Mouse (Mus musculus) small intestine, adult 2 months (tissue): ENCODE measurements around the gene Rpl19. TPM values are rescaled to one million over a fixed set of nuclear protein-coding genes. Genes with fewer than 3 reads are reported as not detected.

Experiments
- H3K27ac ChIP-seq: fragments of 200-500 bp; 2 replicates; pipeline ENCODE4 v1.5.1; 2012; ENCODE audit warnings: low read depth, low read length, control low read depth, inconsistent platforms; ENCODE audit not compliant: insufficient read depth
- H3K27me3 ChIP-seq: fragments of 200-500 bp; 2 replicates; pipeline ENCODE4 v1.6.1; 2012; ENCODE audit warnings: mild to moderate bottlenecking, moderate library complexity, low read length, inconsistent platforms; ENCODE audit not compliant: control insufficient read depth, insufficient read depth
- H3K36me3 ChIP-seq: fragments of 200-500 bp; 2 replicates; pipeline ENCODE4 v1.6.1; 2012; ENCODE audit warnings: mild to moderate bottlenecking, low read length, control low read depth, inconsistent platforms; ENCODE audit not compliant: control insufficient read depth, insufficient read depth
- H3K4me1 ChIP-seq: fragments of 200-500 bp; 2 replicates; pipeline ENCODE4 v1.6.1; 2012; ENCODE audit warnings: low read length, inconsistent platforms, mixed read lengths; ENCODE audit not compliant: control insufficient read depth, insufficient read depth, insufficient read length
- H3K4me3 ChIP-seq: fragments of 200-500 bp; 2 replicates; pipeline ENCODE4 v1.5.1; 2012; ENCODE audit warnings: low read depth, mild to moderate bottlenecking, control low read depth, inconsistent platforms, low read length, moderate library complexity
- CTCF ChIP-seq: fragments of 200-500 bp; IDR thresholded peaks from 2 replicates; pipeline ENCODE4 v1.5.1; 2012; ENCODE audit warnings: low read depth, mild to moderate bottlenecking, control low read depth, inconsistent platforms, low read length, moderate library complexity, mixed read lengths; ENCODE audit not compliant: insufficient replicate concordance, insufficient read length; ENCODE audit errors: extremely low read depth
- POLR2A ChIP-seq: fragments of 200-500 bp; IDR thresholded peaks from 2 replicates; pipeline ENCODE4 v1.6.1; 2012; ENCODE audit warnings: low read depth, mild to moderate bottlenecking, control low read depth, inconsistent platforms, low read length, moderate library complexity
- WGBS: fragments of 180-500 bp; shearing (Covaris S2); methylation state at CpG from one replicate; pipeline ENCODE4 v1.1.7; 2018; 5-methylcytosine and 5-hydroxymethylcytosine counted together
- polyA plus RNA-seq: library from polyadenylated mRNA; depleted of rRNA; stranded (reverse); fragments of >200 nt; gene quantifications from 2 replicates; pipeline ENCODE4 v1.2.3, GENCODE M21; 2012

Gene Rpl19
- polyA plus RNA-seq, 1 experiment, result 501 TPM

DNA sequence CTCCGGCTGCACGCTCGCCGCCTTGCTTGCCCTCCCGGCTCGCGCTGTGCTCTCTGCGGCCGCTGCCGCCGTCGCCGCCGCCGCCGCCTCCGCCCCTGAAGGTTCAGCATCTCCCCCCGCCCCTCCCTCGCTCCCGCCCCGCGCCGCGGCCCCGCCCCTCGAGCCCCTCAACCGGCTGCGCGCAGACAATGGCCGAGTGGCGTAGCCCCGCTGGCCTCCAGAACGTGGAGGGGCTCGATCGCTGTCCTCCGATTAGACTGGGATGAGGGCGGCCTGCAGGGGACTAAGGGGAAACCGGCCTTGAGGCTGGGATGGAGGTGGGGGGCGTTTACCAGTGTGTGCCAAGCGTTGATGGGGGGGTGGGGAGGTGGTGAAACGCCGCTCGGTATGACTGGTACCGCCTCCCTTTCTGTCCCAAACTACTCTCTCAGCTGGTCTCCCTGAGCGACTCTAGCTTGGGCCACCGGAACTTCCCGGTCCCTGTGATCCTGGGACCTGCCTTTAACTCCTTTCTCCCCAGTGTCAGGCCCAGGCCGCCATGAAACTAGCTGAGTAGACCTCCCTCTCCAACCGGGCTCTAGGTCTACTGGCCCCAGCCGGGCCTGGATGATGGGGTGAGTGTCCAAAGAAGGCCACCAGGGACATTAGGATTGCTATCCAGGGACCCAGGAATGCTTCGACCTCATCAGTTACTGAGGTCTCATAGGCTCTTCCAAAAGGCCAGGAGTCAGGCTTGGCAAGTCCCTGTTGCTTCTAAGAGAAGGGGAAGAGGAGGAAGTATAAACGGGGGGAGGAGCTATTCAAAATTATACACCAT, 3.7 kb upstream of the Rpl19 start, which contains the start of gene Cacnb1:
TSS of gene Cacnb1 (minus strand) at position 480 of the 817 bp plus-strand sequence.
- TF ChIP-seq POLR2A (no peak; the same call in 1 of the 2 replicates), CTCF (no peak)
- 3% methylated on average over 44 of the region's 52 CpGs for WGBS
- peaks cover 15% of the 10 kb centered on the region for H3K4me1 ChIP-seq
- H3K4me3 ChIP-seq, result peak within 1 kb of the TSS; percentile 78
- no peaks in the 10 kb centered on the region for H3K36me3 ChIP-seq
- H3K27ac ChIP-seq, result peak within 1 kb of the TSS; percentile 39
- H3K27me3 ChIP-seq, result no peaks in the 10 kb centered on the region; the same call in 1 of the 2 replicates

DNA sequence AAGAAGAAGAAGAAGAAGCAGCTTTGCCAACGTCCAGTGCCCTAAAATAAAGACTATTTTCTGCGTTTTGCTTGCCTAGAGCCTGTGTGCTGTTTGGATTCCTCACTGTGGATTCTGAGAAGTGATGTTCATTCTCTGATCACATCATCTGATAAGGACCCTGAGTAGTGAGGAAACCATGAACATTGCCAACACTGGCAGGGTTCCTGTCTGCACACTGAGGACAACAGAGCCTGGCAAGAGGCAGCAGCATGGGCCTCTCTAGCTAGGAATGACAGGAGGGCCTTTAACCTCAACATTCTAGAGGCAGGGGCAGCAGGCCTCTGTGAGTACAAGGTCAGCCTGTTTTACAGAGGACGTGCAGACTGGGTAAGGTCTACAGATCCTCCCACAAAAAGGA, 2.0 kb upstream of the Rpl19 start:
- 92% methylated on average over 3 of the region's 3 CpGs for WGBS
- Histone ChIP-seq H3K4me3 (no peak overlapping the region), H3K27ac (no peak overlapping the region), H3K36me3 (peaks cover 13% of the 10 kb centered on the region), H3K4me1 (peaks cover 12% of the 10 kb centered on the region; the same call in 1 of the 2 replicates), H3K27me3 (no peaks in the 10 kb centered on the region; the same call in 1 of the 2 replicates)
- TF ChIP-seq CTCF, result no peak
- no peak for TF ChIP-seq POLR2A

- H3K27ac ChIP-seq, result peak overlapping the region; percentile 51
- H3K4me1 ChIP-seq, result peaks cover 8% of the 10 kb centered on the region; the same call in 1 of the 2 replicates
- 4% methylated on average over 15 of the region's 15 CpGs for WGBS
- peak overlapping the region; percentile 99 for H3K4me3 ChIP-seq
- H3K36me3 ChIP-seq, result peaks cover 24% of the 10 kb centered on the region
- no peaks in the 10 kb centered on the region; the same call in 1 of the 2 replicates for H3K27me3 ChIP-seq
- no peak for TF ChIP-seq CTCF
Observed at GRCm38 (mm10) chr11:98026248-98026569, 301 bp upstream of the Rpl19 start.

- TF ChIP-seq CTCF (no peak), POLR2A (no peak)
- H3K4me1 ChIP-seq, result no peaks in the 10 kb centered on the region; the same call in 1 of the 2 replicates
- H3K27ac ChIP-seq, result peak overlapping the region; percentile 66; the same call in 1 of the 2 replicates
- WGBS, result under 1% methylated on average over 18 of the region's 18 CpGs
- no peaks in the 10 kb centered on the region; the same call in 1 of the 2 replicates for H3K27me3 ChIP-seq
- peak overlapping the region; percentile 99 for H3K4me3 ChIP-seq
- peaks cover 24% of the 10 kb centered on the region for H3K36me3 ChIP-seq
Observed at GRCm38 (mm10) chr11:98027297-98027688, 783 bp downstream of the Rpl19 start.

DNA sequence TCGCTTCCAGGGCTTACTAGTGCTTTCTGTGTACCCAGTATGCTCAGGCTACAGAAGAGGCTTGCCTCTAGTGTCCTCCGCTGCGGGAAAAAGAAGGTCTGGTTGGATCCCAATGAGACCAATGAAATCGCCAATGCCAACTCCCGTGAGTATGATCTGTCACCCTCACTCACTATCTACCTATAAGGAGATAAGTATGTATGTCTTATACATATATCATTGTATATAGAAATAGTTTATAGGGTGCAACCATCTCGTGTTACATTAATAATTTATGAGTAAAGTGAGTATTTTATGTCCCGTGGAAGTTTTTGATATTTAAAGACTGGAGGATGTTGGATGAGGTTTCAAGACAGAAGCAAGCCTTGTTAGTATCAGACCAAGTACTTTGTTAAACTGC, 1.3 kb downstream of the Rpl19 start:
- TF ChIP-seq CTCF (no peak), POLR2A (no peak)
- 12% methylated on average over 7 of the region's 7 CpGs for WGBS
- Histone ChIP-seq H3K36me3 (peaks cover 24% of the 10 kb centered on the region), H3K4me3 (peak overlapping the region; percentile 99), H3K4me1 (no peaks in the 10 kb centered on the region), H3K27ac (no peak overlapping the region), H3K27me3 (no peaks in the 10 kb centered on the region)

DNA sequence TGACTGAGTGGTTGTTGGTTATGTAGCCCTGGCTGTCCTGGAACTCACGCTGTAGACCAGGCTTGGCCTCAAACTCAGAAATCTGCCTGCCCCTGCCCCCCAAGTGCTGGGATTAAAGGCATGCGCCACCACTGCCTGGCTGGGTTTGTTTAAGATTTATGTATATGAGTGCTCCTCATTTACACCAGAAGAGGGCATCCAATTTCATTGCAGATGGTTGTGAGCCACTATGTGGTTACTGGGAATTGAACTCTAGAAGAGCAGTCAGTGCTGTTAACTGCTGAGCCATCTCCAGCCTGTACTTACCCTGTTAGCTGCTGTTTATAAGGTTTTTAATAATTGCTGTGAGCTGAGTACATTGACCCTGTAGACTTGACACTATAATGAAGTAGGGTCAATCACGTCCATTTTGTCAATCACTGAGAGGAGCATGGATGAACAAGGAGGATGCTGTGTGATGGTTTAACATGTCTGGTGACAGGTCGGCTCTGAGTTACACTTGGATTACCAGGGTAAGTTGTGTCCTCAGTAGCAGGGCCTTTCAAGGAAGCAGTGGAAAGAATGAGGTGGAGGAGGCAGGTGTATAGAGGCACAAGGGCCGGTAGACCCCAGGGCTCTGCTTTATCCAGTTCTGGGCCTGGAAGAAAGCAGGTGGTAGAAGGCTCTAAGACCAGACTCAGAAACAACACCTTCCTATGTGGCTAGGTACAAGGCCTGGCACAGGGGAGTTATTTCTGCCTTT, 4.4 kb downstream of the Rpl19 start:
- TF ChIP-seq CTCF (no peak), POLR2A (no peak)
- Histone ChIP-seq H3K27me3 (peaks cover 6% of the 10 kb centered on the region), H3K36me3 (peaks cover 24% of the 10 kb centered on the region), H3K27ac (no peak overlapping the region), H3K4me3 (no peak overlapping the region), H3K4me1 (no peaks in the 10 kb centered on the region; the same call in 1 of the 2 replicates)
- WGBS, result 56% methylated on average over 5 of the region's 5 CpGs

- WGBS, result 6% methylated on average over 5 of the region's 5 CpGs
Observed at GRCm38 (mm10) chr11:98031443-98031770, 4.9 kb downstream of the Rpl19 start.

More at GRCm38 (mm10) chr11:98031443-98031770, 4.9 kb downstream of the Rpl19 start:
- no peaks in the 10 kb centered on the region; the same call in 1 of the 2 replicates for H3K4me1 ChIP-seq
- H3K4me3 ChIP-seq, result no peak overlapping the region
- H3K27me3 ChIP-seq, result peaks cover 10% of the 10 kb centered on the region
- no peak overlapping the region for H3K27ac ChIP-seq
- H3K36me3 ChIP-seq, result peaks cover 24% of the 10 kb centered on the region
- TF ChIP-seq CTCF, result peak; percentile 74; the same call in 1 of the 2 replicates
- no peak for TF ChIP-seq POLR2A
